Mouse (Mus musculus) E14TG2a.4 (cell line): Measurements from ENCODE around the gene Il27ra.

Experiments used
- CTCF ChIP-seq: conservative IDR thresholded peaks from 2 replicates; pipeline ENCODE4 v1.5.1; 2014; ENCODE audit warnings: low read length
- POU5F1 ChIP-seq: IDR thresholded peaks from 2 replicates; pipeline ENCODE4 v1.6.1; 2014; ENCODE audit warnings: low read length, borderline replicate concordance

- TF ChIP-seq CTCF (no peak), POU5F1 (no peak)
Observed at GRCm38 (mm10) chr8:84010625-84011611, 31.5 kb downstream of the Il27ra start.
